Mouse (Mus musculus) MN1 (cell line): ENCODE results near the gene Idh3a.
A peak's percentile ranks its signal among the peaks of the same experiment; 100 is the strongest.
"Not testable (repeated sequence)": the region's sequence is repeated elsewhere in the genome, so short reads cannot be mapped to it uniquely, and the experiment has no call there.

Experiments used
- DNase-seq: peaks from one replicate; pipeline ENCODE4 v3.0.0-alpha.2; 2016; ENCODE audit warnings: low spot score

The Idh3a gene

DNA sequence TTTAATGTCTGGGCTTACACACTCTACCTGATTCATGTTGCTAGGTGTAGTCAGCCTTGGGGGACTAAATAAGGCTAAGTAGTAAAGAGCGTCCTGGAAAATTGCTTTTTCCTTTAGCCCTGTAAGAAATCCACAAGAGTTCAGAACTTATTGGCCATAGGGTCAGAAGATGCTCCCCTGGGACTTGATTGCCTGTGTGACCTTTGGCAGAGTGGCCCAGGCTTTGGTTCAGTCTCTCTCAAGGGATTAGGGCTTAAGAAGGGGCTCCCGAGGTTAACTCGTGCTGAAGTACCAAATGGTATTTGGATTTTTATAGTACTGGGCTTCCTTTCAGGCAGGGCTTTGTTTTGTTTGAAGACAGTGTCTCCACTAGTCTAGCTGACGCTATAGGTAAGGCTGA lies 1.7 kb downstream of the Idh3a start:
- DNase-seq, result no peak

DNA sequence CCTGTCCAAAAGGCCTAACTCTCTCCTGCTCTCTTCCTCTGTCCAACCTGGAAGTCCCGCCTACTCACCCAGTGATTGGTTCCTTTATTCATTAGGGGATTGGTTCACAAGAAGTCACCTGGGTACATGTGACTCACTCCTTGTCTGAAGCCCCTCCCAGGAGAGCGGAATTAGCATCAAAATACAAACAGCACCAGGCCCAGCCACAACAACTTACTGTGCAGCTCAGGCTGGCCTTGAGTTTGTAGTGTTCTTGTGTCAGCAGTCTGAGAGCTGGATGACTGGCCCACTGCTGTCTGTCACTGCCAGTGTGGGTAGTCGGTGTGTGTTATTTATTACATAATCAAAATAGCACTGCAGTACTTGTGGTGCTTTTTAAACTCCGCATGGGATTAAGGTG lies 7.5 kb downstream of the Idh3a start:
- DNase-seq, result not testable (repeated sequence)

DNA sequence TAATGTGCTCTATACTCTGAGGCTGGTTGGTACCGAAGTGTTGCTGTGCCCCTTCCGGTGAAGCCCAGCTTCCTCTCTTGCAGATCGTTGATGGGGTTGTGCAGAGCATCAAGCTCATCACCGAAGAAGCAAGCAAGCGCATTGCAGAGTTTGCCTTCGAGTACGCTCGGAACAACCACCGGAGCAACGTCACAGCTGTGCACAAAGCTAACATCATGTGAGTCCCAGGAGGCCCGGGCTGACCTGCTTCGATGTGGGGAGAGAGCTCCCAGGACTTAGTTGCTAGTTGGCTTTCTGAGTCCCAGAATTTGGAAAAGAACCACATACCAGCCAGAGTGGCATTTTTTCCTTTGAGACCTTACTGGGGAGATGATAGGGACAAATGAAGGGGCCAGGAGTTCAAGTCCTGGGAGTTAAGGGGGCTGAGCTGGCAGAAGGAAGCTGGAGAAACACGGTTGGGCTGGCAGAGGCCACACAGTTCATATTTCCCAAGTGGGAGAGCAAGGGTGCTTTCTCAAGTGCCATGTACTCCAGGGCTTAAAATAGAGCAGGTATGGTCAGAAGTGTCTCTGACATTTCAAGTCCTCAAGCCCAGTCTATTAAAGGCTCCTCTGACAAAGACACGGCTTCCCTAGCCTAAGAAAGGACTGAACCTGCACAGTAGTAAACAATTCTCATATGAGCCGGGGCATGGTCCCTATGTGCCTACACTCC lies 10.8 kb downstream of the Idh3a start:
- no peak for DNase-seq

DNA sequence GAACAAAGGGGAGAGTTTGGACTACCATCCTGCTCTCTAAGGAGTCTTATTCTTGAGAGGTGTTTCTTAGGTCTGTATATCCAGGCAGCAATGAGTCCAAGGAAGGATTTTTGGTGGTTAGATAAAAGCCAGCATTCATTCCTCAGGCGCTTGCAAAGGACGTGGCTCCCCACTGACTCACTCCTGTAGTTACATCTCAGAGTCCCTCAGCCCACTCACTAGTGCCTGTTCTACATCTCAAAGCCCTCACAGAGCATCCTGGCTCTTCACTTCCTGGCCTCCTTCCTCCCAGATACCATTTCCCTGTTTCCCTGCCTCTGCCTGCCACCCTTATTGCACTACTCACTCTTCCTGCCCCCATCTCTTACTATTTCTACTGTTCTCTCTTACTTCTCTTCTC lies 16.3 kb downstream of the Idh3a start:
- no peak for DNase-seq

DNA sequence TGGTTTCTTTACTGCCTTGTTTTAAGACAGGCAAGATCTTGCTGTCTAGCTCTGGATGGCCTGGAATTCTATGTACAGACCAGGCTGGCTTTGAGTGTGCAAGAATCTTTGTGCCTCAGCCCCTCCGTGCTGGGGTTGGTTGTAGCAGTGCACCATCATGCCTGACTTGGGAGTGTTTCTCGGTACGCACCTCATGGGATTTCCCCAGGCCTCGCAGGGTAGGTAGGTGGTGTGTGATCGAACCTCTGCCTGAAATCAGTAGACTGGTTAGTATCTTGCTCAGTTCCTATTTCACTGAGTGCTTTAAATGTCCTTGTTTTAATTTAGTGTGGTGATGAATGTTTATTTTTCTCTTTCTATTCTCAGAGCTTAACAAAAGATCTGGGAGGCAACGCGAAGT lies 16.8 kb downstream of the Idh3a start:
- no peak for DNase-seq

DNA sequence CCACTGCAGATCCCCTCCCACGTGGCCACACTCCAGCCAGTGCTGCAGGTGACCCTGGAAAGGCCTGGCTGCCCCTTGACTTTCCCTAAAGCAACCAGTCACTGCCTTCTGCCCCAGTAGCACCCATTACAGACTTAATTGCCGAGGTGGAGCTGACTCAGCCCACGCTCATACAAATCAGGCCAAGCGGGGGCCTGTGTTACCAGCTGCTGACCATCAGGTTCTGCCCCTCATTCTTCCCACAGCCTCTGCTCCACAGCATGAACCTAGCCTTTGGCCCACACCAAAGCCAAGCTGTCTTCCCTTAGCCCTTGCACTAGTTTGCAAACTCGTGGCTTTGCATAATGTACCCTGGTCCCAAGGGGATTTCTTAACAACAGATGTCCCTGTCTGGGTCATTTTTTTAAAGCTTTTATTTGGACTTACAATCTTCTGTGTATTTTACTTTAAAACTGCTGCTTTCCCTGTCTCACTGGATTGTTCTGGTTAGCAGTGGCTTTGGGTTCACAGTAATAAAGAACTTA lies 18.1 kb downstream of the Idh3a start:
- peak; percentile 30 for DNase-seq

DNA sequence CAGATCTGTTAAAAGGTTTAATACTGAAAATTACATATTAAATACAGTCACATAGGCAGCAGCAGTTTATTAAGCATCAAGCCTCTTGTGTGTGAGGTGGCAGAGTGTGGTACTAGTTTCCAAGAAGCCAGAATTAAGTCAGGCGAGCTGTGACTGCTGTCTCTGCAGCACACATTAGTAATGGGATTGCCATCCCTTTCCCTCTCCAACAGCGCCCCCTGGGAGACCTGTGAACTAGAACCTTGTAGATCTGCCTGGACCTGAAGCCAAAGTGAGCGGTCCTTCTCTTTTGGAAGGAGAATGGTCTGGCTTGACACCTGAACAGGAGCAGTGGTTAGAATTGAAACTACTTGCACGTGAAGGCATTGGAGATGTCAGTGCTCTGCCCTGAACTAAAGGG lies 18.8 kb downstream of the Idh3a start:
- peak; percentile 58 for DNase-seq

DNA sequence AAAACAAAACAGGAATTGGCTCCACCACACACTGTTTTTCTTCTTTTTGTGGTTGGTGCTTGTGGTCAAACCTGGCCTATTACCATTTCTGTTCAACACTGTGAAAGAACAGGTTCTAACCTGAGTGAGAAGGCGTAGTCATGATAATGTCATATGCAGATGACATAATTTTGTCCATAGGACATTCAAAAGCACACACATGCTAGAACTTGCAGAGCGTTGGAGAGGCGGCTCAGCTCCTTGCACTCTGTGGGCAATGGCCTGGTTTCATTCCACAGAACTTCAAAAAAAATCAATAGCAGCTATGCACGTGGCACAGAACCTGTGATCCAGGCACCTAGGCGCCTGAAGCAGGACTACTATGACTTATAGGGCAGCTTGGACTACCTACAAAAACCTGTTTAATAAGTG lies 26.7 kb downstream of the Idh3a start:
- DNase-seq, result no peak

DNA sequence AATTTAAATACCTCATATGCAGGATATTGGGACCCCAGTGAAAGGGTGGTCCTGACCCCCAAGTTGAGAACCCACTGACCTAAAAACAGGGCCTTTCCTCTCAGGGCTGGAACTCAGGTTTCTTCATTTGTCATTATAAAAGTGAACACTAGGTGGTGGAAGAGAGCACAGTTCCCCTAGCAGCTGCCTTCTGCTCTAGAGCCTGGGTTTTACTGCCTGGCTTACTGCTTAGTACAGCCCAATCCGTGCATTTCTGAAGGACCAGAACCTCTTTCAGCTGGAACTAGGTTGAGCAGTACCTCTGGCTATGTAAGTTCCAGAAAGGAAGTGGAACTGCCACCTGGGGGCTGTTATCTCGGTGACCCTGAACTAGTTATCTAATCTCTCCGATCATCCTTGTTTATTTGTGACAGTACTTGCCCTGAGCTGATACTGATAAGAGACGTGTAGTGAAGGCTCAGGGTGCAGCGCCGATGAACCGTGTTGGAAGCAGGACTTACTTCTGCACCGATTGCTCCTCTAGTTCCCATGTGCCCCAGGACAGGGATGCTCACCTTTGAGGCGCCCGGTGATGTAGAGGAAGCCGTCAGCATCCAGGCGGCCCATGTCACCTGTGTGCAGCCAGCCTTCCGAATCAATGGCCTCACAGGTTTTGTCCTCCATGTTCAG lies 28.2 kb downstream of the Idh3a start:
- DNase-seq, result peak; percentile 67

DNA sequence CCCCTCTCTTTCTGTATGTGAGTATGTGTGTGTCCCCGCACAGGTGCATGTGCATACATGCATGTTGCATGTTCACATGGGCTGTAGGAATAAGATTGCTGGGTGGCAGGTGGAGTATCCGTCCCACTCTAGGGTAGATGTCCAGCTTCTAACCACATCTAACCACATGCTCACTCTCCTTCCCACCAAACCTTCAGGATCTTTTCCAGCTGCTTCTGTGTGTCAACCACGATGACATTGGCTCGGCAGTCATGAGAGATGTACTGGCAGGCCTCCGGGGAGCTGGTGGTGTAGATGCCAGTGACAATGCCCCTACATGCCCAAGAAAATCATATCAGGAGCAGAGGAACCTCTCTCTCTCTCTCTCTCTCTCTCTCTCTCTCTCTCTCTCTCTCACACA lies 41.1 kb downstream of the Idh3a start:
- no peak for DNase-seq

DNA sequence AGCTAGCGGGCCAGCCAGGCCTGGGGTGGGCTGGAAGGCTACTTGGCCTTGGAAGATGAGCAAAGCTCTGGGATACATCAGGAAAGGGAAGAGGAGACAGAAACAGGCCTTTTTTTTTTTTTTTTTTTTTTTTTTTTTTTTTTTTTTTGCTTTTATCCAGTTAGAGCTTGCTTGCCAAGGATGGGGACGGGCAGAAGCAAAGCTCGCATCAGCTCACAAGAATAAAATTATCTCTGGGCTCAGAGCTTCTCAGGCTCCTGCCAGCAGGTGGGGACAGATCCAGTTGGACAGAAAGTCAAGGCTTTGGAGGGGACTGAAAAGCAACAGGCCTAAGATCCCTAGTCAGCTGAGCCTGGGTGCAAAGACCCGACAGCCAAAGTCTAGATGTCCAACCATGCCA lies 42.6 kb downstream of the Idh3a start:
- DNase-seq, result peak; percentile 52

DNA sequence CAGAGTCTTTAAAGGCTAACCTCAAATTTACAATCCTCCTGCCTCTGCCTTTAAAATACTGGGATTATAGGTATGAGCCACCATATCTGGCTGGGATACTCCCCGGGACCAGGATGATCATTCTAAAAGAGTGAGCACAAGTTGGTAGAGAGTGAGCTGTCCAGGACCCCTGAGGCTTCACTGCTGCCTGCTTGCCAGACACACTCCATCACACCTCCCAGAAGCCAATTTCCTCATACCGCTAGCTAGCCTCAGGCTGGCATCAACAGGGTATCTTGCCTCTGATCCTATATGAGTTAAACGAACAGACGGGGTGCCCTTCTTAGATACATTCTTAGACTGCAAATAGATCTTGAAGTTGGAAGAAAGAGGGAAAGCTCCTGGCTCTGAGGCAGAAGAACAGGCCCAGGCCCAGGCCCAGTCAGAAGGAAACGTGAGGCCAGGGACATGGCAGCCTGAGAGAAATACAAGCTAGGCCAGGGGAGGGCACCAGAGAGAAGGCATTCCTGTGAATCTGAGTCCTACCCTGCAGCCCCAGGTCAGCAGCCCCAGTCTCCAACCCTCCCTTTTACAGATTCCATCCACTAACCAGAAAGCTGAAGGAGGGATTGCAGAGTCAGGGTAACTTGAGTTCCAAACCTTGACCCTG lies 43.6 kb downstream of the Idh3a start:
- DNase-seq, result no peak

DNA sequence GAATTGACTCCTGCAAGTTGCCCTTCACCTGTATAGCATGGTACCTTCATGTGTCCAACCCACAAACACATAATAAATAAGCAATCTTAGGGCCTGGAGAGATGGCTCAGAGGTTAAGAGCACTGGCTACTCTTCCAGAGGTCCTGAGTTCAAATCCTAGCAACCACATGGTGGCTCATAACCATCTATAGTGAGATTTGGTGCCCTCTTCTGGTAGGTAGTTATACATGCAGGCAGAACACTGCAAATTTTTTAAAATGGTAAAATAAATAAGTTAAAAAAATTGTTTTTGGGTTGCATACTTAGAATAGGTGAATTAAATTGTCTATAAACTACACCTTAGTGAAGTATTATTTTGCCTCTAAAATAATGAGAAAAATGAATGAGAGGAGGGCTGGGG lies 44.8 kb downstream of the Idh3a start:
- no peak for DNase-seq

DNA sequence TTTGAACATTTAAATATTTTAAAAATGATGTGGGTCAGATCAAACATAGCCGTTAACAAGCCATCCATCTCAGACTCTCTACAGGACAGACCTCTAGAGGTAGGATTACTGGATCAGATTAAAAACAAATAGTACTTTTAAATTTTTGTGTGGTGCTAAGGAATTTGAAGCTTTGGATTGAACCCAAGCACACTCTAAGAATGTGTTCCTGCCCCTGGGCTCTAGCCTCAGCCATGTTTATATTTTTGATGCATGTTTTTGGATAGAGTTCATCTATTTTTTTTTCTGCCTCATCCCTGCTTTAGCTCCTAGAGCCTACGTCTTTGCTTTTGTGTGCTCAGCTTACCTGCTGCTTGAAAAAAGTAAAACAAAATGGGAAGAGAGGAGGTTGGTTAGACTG lies 47.3 kb downstream of the Idh3a start:
- DNase-seq, result no peak

DNA sequence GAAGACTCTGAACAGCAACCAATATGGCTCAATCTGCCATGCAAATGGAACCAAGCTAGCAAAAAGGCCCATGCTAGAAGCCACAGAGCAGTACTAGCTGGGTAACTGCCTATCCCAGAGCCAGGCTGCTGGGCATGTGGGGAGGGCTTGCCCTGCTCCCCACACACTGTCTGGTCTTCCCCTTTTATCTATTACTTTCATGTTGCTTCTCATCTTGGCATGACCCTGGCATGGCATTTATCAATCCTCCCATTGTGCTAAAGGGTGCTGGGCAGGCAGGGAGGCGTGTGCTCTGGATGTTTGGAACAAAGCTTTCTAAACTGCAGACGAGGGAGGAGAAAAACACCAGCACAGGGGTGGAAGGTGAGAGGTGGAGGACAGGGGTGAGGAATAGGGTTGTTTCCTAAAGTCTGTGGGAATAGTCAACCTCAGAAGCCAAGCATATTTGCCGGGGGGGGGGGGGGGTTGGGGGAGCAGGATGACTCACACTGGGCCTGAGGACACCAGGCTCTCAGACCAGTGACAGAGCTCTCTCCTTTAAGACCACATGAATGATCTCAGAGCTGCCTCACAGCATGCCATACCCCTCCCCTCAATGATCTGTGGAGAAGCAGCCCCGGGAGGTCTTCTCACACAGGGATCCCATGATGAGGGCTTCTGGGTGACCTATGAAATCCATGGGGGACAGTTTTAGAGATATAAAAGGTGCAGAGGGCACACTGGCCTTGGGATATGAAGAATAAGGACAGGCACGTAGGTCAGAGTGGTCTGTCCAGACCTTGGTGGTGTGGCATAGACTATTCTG lies 51.6 kb downstream of the Idh3a start:
- no peak for DNase-seq

DNA sequence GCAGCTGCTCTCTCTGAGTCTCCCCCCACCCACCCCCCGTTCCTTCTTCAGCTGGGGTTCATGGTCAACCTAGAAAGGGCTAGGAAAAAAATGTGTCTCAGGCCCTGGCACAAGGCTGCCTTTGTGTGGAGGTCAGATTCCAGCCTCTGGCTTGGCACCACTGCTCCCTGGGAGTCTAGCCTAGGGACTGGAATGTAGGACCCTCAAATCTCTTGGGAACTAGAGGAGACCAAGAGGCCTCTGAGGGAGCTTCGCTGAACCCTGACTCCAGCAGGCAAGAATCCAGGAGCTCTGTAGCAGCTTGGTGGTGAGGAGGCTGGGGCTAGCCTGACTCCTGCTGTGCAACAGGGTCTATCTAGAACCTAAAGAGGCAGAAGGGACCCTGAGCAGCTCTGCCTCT lies 53.1 kb downstream of the Idh3a start:
- DNase-seq, result no peak

DNA sequence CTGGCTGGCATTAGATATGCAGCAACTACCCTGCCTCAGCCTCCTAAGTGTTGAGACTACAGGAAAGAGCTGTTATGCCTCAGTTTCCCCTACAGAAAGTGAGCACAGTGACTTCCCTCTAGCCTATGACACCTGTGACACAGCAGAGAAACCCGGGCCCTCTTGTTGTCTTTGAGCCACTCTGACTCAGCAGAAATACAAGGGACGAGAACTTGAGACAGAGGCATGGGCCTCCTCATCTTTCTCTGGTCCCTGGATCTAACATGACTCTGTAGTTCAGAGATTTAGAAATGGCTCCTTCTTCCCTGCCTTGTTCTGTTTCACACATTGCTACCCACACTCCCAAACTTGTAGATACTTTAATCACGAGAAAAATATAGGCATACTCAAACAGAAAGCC lies 55.4 kb downstream of the Idh3a start:
- no peak for DNase-seq

DNA sequence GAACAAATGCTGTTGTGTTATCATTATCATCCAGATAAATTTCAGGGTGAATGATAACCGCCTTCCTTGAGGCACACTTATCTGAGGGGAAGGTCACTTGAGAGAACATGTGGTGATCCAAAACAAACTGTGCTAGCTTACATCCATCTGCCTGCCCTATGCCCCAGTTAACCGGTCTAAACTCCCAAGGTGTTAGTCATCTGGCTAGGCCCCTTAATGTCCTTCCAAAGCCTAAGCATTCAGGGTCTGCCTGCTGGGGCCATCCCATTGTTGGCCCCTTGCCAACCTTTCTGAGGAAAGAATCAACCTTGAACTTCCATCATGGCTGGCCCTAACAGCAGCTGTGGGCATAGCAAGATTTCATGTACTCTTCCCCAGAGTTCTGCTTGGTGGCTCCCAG lies 56.0 kb downstream of the Idh3a start:
- DNase-seq, result no peak

DNA sequence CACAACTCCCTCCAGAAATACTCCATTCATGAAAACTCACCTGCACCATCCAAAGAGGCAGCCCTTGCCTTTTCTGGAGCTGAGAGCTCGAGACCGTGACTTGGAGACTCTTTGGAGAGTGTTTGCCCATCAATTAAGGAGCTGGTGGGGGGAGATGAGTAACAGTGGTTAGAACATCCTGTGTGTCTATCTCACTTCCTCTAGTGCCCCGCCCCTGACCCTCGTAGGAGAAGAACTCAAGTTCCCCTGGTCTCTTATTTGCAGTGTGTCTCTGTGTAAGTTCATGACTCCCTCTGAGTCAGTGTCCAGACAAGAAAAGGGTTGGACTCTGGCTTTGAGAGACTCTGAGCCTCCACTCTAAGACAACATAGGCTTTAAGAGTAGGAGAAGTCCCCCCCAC lies 56.4 kb downstream of the Idh3a start:
- DNase-seq, result no peak

DNA sequence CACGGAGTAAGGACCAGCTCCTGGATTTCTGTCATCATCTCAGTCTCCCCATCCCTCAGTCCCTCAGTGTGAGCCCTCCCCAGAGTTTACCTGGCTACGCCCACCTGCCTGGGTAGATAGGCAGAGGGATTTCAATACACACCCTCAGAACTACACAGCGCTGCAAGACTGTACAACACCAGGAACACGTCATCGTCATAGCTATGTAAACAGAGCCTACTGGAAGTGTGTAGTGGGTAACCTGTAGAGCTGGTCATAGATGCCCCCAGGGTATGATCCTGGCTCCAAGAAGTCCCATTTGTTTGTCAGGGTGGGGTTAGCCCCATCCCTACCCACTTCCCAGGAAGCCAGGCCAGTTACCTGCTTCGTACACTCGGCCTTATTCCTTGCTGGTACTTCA lies 57.0 kb downstream of the Idh3a start:
- DNase-seq, result no peak

DNA sequence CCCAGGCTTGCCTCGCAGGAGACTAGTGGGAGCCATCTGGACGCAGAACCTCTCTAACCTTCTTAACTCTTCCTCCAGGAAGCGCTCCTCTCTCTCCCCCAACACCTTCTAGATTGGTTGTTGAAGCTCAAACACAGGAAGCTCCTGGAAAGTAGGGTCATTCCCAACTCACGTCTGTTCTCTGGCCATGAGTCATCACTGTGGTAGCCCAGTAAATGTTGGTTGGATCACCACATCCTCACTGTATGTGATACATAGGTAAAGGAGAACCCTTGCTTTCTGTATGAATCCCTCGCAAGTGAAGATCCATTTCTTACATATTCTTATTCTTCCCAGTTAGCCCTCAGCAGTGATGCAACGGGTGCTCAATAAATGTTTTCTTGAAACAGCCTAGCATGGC lies 59.4 kb downstream of the Idh3a start:
- DNase-seq, result no peak

DNA sequence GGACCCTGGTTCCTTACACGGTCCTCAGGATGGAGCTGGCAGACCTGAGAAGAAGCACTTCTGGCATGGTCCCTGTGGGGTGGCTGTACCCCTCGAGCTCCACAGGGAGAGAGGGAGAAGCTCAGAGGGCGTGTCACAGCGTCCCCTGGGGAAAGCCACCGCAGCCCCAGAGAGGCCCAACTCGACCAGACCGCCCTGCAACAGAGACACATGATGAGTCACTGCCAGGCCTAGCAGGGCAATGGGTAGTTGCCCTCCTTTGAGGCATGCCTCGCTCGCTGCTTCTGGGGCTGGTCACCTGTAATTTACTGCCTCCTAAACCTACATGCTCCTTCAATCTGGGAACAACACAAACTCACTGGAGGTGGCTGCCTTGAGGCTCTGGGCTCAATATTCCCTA lies 60.1 kb downstream of the Idh3a start:
- peak; percentile 15 for DNase-seq

DNA sequence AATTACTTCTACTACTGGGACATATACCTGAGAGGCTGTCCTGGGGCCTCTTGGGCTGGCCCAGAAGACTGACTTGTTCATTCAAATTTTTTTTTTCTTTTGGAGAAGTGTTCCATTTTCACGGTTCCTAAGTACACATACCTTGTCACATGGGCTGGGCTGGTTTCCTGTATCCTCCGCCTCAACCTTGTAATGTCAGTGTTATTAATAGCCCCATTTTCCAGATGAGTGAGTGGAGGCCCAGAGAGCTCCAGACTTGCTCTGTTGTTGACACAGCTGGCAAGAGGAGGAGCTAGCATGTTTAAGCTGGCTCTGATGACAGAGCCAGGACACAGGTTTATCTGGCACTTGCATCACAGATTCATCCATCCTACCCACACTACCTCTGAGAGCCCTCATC lies 61.3 kb downstream of the Idh3a start:
- DNase-seq, result no peak
